Comparison of ENCODE assay signal across 8 mouse cellular contexts in genomic region chr13:32611551-32612295, GRCm38 (mm10).
DNase-seq lines count a peak whose midpoint lies in the region; ATAC-seq and TF ChIP-seq lines count a peak whose summit lies in the region.

No protein-coding gene starts in this region.

- TF ChIP-seq CTCF in gastrocnemius, adult 2 months (IDR thresholded peaks at IDR 0.05) = no peak

- H3K36me3 ChIP-seq in stomach, embryonic 15.5 days = no peaks in the 10 kb centered on the region

- ATAC-seq in frontal cortex, adult (ENCODE audit: low TSS enrichment) = peak; percentile 64; the same call in 1 of the 2 replicates
- no peak; the same call in 1 of the 2 replicates for ATAC-seq in stomach, embryonic 15.5 days (ENCODE audit: insufficient read depth, low FRiP score, low read depth)

- H3K9ac ChIP-seq in stomach, embryonic 15.5 days = no peak overlapping the region

- H3K4me1 ChIP-seq in stomach, embryonic 15.5 days = peaks cover 15% of the 10 kb centered on the region

- no peak overlapping the region for H3K4me3 ChIP-seq in stomach, embryonic 15.5 days (replicated peaks)
- H3K4me3 ChIP-seq in gastrocnemius, adult 2 months = no peak overlapping the region

- 33% methylated on average over 13 of the region's 13 CpGs for WGBS in stomach, embryonic 15.5 days

- H3K27me3 ChIP-seq in stomach, embryonic 15.5 days (replicated peaks) = no peaks in the 10 kb centered on the region

- DNase-seq in frontal cortex, postnatal 14 days (ENCODE audit: low spot score in 2 of 2) = no peak
- peak; percentile 7 for DNase-seq in ovary, adult 18-20 months (ENCODE audit: low spot score)
- DNase-seq in ovary, postnatal 10 days (ENCODE audit: low spot score) = no peak
- DNase-seq in induced T-regulatory cell, adult 2 months (ENCODE audit: low read depth) = peak; percentile 43
- DNase-seq in adrenal gland, adult 18-20 months (ENCODE audit: low spot score in 2 of 2) = no peak
- no peak for DNase-seq in gastrocnemius, adult 2 months

- H3K27ac ChIP-seq in stomach, embryonic 15.5 days = no peak overlapping the region
- H3K27ac ChIP-seq in gastrocnemius, adult 2 months = no peak overlapping the region

- H3K9me3 ChIP-seq in stomach, embryonic 15.5 days = no peaks in the 10 kb centered on the region

- peak overlapping the region; percentile 23; the same call in 1 of the 2 replicates for H3K4me2 ChIP-seq in stomach, embryonic 15.5 days

- intact Hi-C loops in gastrocnemius, adult 2 months (cut with DNase I) = no loop called here

Comparison
In these comparisons a context has a peak if more than half of its experiments do, and no peak if none do; other contexts are left out.
1. DNase-seq: peak in ovary, adult 18-20 months (single experiment) and induced T-regulatory cell, adult 2 months (single experiment); none in frontal cortex, postnatal 14 days (0 of 2), ovary, postnatal 10 days (single experiment), adrenal gland, adult 18-20 months (0 of 2) and gastrocnemius, adult 2 months (single experiment).